ENCODE assay signal across 8 mouse cellular contexts in genomic region chr17:12031203-12031942, GRCm38 (mm10).
A peak's percentile ranks its signal among the peaks of the same experiment; 100 is the strongest.
DNase-seq lines count a peak whose midpoint lies in the region; ATAC-seq and TF ChIP-seq lines count a peak whose summit lies in the region.

No protein-coding gene starts in this region.

- ATAC-seq in liver, embryonic 15.5 days (ENCODE audit: insufficient read depth): no peak
- ATAC-seq in neural tube, embryonic 12.5 days (ENCODE audit: low FRiP score, low read depth): peak; percentile 74

- DNase-seq in CD8-positive naive resting alpha-beta T cell, adult 2 months (ENCODE audit: low read depth in 2 of 2, low spot score in 2 of 2): peak; percentile 20 to 42
- peak; percentile 75 for DNase-seq in forebrain, embryonic 10.5 days (ENCODE audit: extremely low spot score, low spot score)
- DNase-seq in heart, postnatal 10 days: peak; percentile 62 to 77
- DNase-seq in kidney, postnatal 4 days: peak; percentile 83 to 84
- peak; percentile 63 for DNase-seq in thymus, postnatal 25 days

- peak; percentile 79 for TF ChIP-seq CTCF in bone marrow macrophage, adult 2 months (IDR thresholded peaks at IDR 0.05; ENCODE audit: low read depth, low read length)

- WGBS in forebrain, embryonic 10.5 days: 3% methylated on average over 10 of the region's 10 CpGs
- under 1% methylated on average over 10 of the region's 10 CpGs for WGBS in liver, embryonic 15.5 days (ENCODE audit: insufficient replicate concordance)
- WGBS in neural tube, embryonic 12.5 days: 1% methylated on average over 10 of the region's 10 CpGs

- H3K27me3 ChIP-seq in forebrain, embryonic 10.5 days (ENCODE audit: poor library complexity, severe bottlenecking): peaks cover 32% of the 10 kb centered on the region
- peaks cover 22% of the 10 kb centered on the region for H3K27me3 ChIP-seq in liver, embryonic 15.5 days
- H3K27me3 ChIP-seq in neural tube, embryonic 12.5 days (replicated peaks): no peaks in the 10 kb centered on the region

- no peak for TF ChIP-seq POLR2A in bone marrow macrophage, adult 2 months (IDR thresholded peaks at IDR 0.05; ENCODE audit: borderline replicate concordance, low read depth, low read length)

- peak overlapping the region; percentile 36; the same call in 1 of the 2 replicates for H3K4me2 ChIP-seq in liver, embryonic 15.5 days
- peak overlapping the region; percentile 53 for H3K4me2 ChIP-seq in neural tube, embryonic 12.5 days (replicated peaks)

- no peak overlapping the region; the same call in 1 of the 2 replicates for H3K4me3 ChIP-seq in bone marrow macrophage, adult 2 months (ENCODE audit: insufficient read depth, low read length)
- H3K4me3 ChIP-seq in forebrain, embryonic 10.5 days: peak overlapping the region; percentile 33
- H3K4me3 ChIP-seq in liver, embryonic 15.5 days (replicated peaks): no peak overlapping the region
- H3K4me3 ChIP-seq in neural tube, embryonic 12.5 days: peak overlapping the region; percentile 9

- H3K4me1 ChIP-seq in bone marrow macrophage, adult 2 months (ENCODE audit: control insufficient read depth, insufficient read depth, low read length): peaks cover 10% of the 10 kb centered on the region
- peaks cover 32% of the 10 kb centered on the region for H3K4me1 ChIP-seq in forebrain, embryonic 10.5 days
- peaks cover 5% of the 10 kb centered on the region for H3K4me1 ChIP-seq in liver, embryonic 15.5 days (replicated peaks)
- H3K4me1 ChIP-seq in neural tube, embryonic 12.5 days: peaks cover 33% of the 10 kb centered on the region

- no peak overlapping the region for H3K27ac ChIP-seq in bone marrow macrophage, adult 2 months (ENCODE audit: insufficient read depth, low read depth, low read length)
- H3K27ac ChIP-seq in forebrain, embryonic 10.5 days: peak overlapping the region; percentile 83
- H3K27ac ChIP-seq in liver, embryonic 15.5 days (replicated peaks): no peak overlapping the region
- H3K27ac ChIP-seq in neural tube, embryonic 12.5 days: peak overlapping the region; percentile 79; the same call in 1 of the 2 replicates

- no peaks in the 10 kb centered on the region for H3K36me3 ChIP-seq in forebrain, embryonic 10.5 days (replicated peaks)
- no peaks in the 10 kb centered on the region for H3K36me3 ChIP-seq in liver, embryonic 15.5 days (replicated peaks)
- H3K36me3 ChIP-seq in neural tube, embryonic 12.5 days: no peaks in the 10 kb centered on the region

- no peaks in the 10 kb centered on the region for H3K9me3 ChIP-seq in forebrain, embryonic 10.5 days
- no peaks in the 10 kb centered on the region for H3K9me3 ChIP-seq in liver, embryonic 15.5 days (replicated peaks)
- no peaks in the 10 kb centered on the region for H3K9me3 ChIP-seq in neural tube, embryonic 12.5 days

- intact Hi-C loops in heart, postnatal 10 days (cut with DNase I): no loop called here

- no peak overlapping the region for H3K9ac ChIP-seq in liver, embryonic 15.5 days
- H3K9ac ChIP-seq in neural tube, embryonic 12.5 days: no peak overlapping the region

Comparison
In these comparisons a context has a peak if more than half of its experiments do, and no peak if none do; other contexts are left out.
1. DNase-seq: peak in every context shown above with its lines; median percentile 84 in kidney, postnatal 4 days; 75 in forebrain, embryonic 10.5 days; 70 in heart, postnatal 10 days; 63 in thymus, postnatal 25 days; 31 in CD8-positive naive resting alpha-beta T cell, adult 2 months.
2. H3K27ac ChIP-seq: peak in forebrain, embryonic 10.5 days (single experiment) and neural tube, embryonic 12.5 days (single experiment); none in bone marrow macrophage, adult 2 months (single experiment) and liver, embryonic 15.5 days (single experiment).
3. H3K4me3 ChIP-seq: peak in forebrain, embryonic 10.5 days (single experiment) and neural tube, embryonic 12.5 days (single experiment); none in bone marrow macrophage, adult 2 months (single experiment) and liver, embryonic 15.5 days (single experiment).